Mouse (Mus musculus) CH12.LX (cell line): Measurements from ENCODE around the gene Vmn1r85. TPM values are rescaled to one million over a fixed set of nuclear protein-coding genes. Genes with fewer than 3 reads are reported as not detected.

Source experiments
- DNase-seq: peaks from one replicate; pipeline ENCODE4 v3.0.0-alpha.2; 2013; ENCODE audit errors: extremely low read depth
- H3K27ac ChIP-seq: 2 replicates; pipeline ENCODE4 v1.5.1; 2012; ENCODE audit warnings: low read depth, mild to moderate bottlenecking, control low read depth, moderate library complexity; ENCODE audit not compliant: insufficient read depth
- H3K27me3 ChIP-seq: replicated peaks from 2 replicates; pipeline ENCODE3; 2012; ENCODE audit warnings: inconsistent platforms
- H3K36me3 ChIP-seq, 2 experiments: replicated peaks in 1 of 2; 2 replicates each; pipeline versions ENCODE3 to v1.6.1; 2012; ENCODE audit warnings: inconsistent platforms in 1 of 2, low read length in 1 of 2, mild to moderate bottlenecking in 1 of 2, mixed read lengths in 1 of 2, moderate library complexity in 1 of 2; ENCODE audit not compliant: control insufficient read depth in 1 of 2, insufficient read depth in 1 of 2
- H3K4me1 ChIP-seq, 2 experiments: 2 replicates each; pipeline ENCODE4 v1.6.1; 2012; ENCODE audit warnings: inconsistent platforms in 1 of 2, moderate library complexity in 1 of 2; ENCODE audit not compliant: insufficient read depth in 2 of 2, control insufficient read depth in 1 of 2
- H3K4me2 ChIP-seq: 2 replicates; pipeline ENCODE4 v1.6.1; 2012; ENCODE audit warnings: low read depth, mild to moderate bottlenecking, control low read depth; ENCODE audit not compliant: poor library complexity, insufficient read depth, severe bottlenecking
- H3K4me3 ChIP-seq, 3 experiments: fragments of 150-350 bp in 1 of 3; sonication (generic) in 1 of 3; replicated peaks in 1 of 3; 2 replicates each; pipeline versions ENCODE3 to v1.5.1; 2011 to 2012; ENCODE audit warnings: low read depth in 2 of 3, low read length in 2 of 3, mild to moderate bottlenecking in 2 of 3, moderate library complexity in 2 of 3, control low read depth in 1 of 3, improper control_type of control experiment in 1 of 3, inconsistent platforms in 1 of 3, mixed read lengths in 1 of 3; ENCODE audit not compliant: poor library complexity in 1 of 3
- H3K79me2 ChIP-seq: replicated peaks from 2 replicates; pipeline ENCODE4 v1.6.1; 2012; ENCODE audit warnings: mild to moderate bottlenecking, moderate library complexity; ENCODE audit not compliant: control insufficient read depth, poor library complexity, insufficient read depth, severe bottlenecking; ENCODE audit errors: extremely low read depth
- H3K9ac ChIP-seq: 2 replicates; pipeline ENCODE4 v1.6.1; 2012; ENCODE audit warnings: low read depth, mild to moderate bottlenecking, control low read depth, moderate library complexity; ENCODE audit not compliant: insufficient read depth
- H3K9me3 ChIP-seq: replicated peaks from 2 replicates; pipeline ENCODE3; 2012; ENCODE audit warnings: low read length, inconsistent platforms, mixed read lengths
- BHLHE40 ChIP-seq: IDR thresholded peaks from 2 replicates; pipeline ENCODE4 v1.6.1; 2011; ENCODE audit warnings: mild to moderate bottlenecking, low read depth, low read length, improper control_type of control experiment
- CHD1 ChIP-seq: IDR thresholded peaks from 2 replicates; pipeline ENCODE4 v1.6.1; 2012; ENCODE audit warnings: low read depth, low read length, improper control_type of control experiment, inconsistent platforms
- CHD2 ChIP-seq: IDR thresholded peaks from 2 replicates; pipeline ENCODE4 v1.6.1; 2011; ENCODE audit warnings: low read length, improper control_type of control experiment
- CTCF ChIP-seq, 2 experiments: IDR thresholded peaks in 1 of 2; conservative IDR thresholded peaks in 1 of 2; 2 replicates each; pipeline ENCODE4 v1.5.1; 2011 to 2012; ENCODE audit warnings: low read depth in 2 of 2, low read length in 2 of 2, improper control_type of control experiment in 1 of 2, inconsistent platforms in 1 of 2, mild to moderate bottlenecking in 1 of 2, moderate library complexity in 1 of 2
- E2F4 ChIP-seq: IDR thresholded peaks from 2 replicates; pipeline ENCODE4 v1.6.1; 2011; ENCODE audit warnings: low read depth, low read length, improper control_type of control experiment; ENCODE audit not compliant: insufficient replicate concordance
- ELF1 ChIP-seq: IDR thresholded peaks from 2 replicates; pipeline ENCODE4 v1.6.1; 2014; ENCODE audit warnings: low read depth, mild to moderate bottlenecking, inconsistent platforms, low read length, improper control_type of control experiment
- EP300 ChIP-seq: IDR thresholded peaks from 2 replicates; pipeline ENCODE4 v1.6.1; 2011; ENCODE audit warnings: low read length, improper control_type of control experiment
- ETS1 ChIP-seq: conservative IDR thresholded peaks from 2 replicates; pipeline ENCODE4 v1.6.1; 2012; ENCODE audit warnings: low read depth, mild to moderate bottlenecking, inconsistent platforms, low read length, improper control_type of control experiment, moderate library complexity
- GABPA ChIP-seq: IDR thresholded peaks from 2 replicates; pipeline ENCODE4 v1.6.1; 2012; ENCODE audit warnings: low read depth, low read length, improper control_type of control experiment, inconsistent platforms; ENCODE audit not compliant: insufficient replicate concordance
- HCFC1 ChIP-seq: IDR thresholded peaks from 2 replicates; pipeline ENCODE4 v1.6.1; 2012; ENCODE audit warnings: low read depth, mild to moderate bottlenecking, inconsistent platforms, low read length, improper control_type of control experiment
- IRF4 ChIP-seq: IDR thresholded peaks from 2 replicates; pipeline ENCODE4 v1.6.1; 2014; ENCODE audit warnings: low read depth, mild to moderate bottlenecking, inconsistent platforms, low read length, improper control_type of control experiment
- JUN ChIP-seq: IDR thresholded peaks from 2 replicates; pipeline ENCODE4 v1.6.1; 2011; ENCODE audit warnings: low read depth, mild to moderate bottlenecking, low read length, improper control_type of control experiment, moderate library complexity; ENCODE audit not compliant: insufficient read depth
- JUND ChIP-seq: conservative IDR thresholded peaks from 2 replicates; pipeline ENCODE4 v1.6.1; 2011; ENCODE audit warnings: low read depth, low read length, improper control_type of control experiment
- KAT2A ChIP-seq: IDR thresholded peaks from 2 replicates; pipeline ENCODE4 v1.6.1; 2012; ENCODE audit warnings: low read length, improper control_type of control experiment, inconsistent platforms; ENCODE audit not compliant: insufficient replicate concordance
- MAFK ChIP-seq: IDR thresholded peaks from 2 replicates; pipeline ENCODE4 v1.6.1; 2011; ENCODE audit warnings: low read length, improper control_type of control experiment; ENCODE audit not compliant: insufficient replicate concordance
- MAZ ChIP-seq: IDR thresholded peaks from 2 replicates; pipeline ENCODE4 v1.6.1; 2012; ENCODE audit warnings: low read depth, mild to moderate bottlenecking, inconsistent platforms, low read length, improper control_type of control experiment, moderate library complexity
- MXI1 ChIP-seq: IDR thresholded peaks from 2 replicates; pipeline ENCODE4 v1.6.1; 2011; ENCODE audit warnings: mild to moderate bottlenecking, low read depth, low read length, improper control_type of control experiment
- MYC ChIP-seq: IDR thresholded peaks from 2 replicates; pipeline ENCODE4 v1.6.1; 2011; ENCODE audit warnings: low read depth, mild to moderate bottlenecking, improper control_type of control experiment, low read length
- NELFE ChIP-seq: IDR thresholded peaks from 2 replicates; pipeline ENCODE4 v1.6.1; 2011; ENCODE audit warnings: low read depth, low read length, improper control_type of control experiment
- PAX5 ChIP-seq: IDR thresholded peaks from 2 replicates; pipeline ENCODE4 v1.6.1; 2012; ENCODE audit warnings: low read length, inconsistent platforms, mixed read lengths
- POLR2AphosphoS2 ChIP-seq: IDR thresholded peaks from 2 replicates; pipeline ENCODE4 v1.6.1; 2011; ENCODE audit warnings: low read depth, low read length, improper control_type of control experiment
- RAD21 ChIP-seq: IDR thresholded peaks from 2 replicates; pipeline ENCODE4 v1.6.1; 2011; ENCODE audit warnings: low read depth, mild to moderate bottlenecking, low read length, improper control_type of control experiment, moderate library complexity
- SIN3A ChIP-seq: IDR thresholded peaks from 2 replicates; pipeline ENCODE4 v1.6.1; 2012; ENCODE audit warnings: low read length, improper control_type of control experiment, inconsistent platforms
- SMC3 ChIP-seq: IDR thresholded peaks from 2 replicates; pipeline ENCODE4 v1.6.1; 2011; ENCODE audit warnings: low read depth, low read length, improper control_type of control experiment
- TBP ChIP-seq: conservative IDR thresholded peaks from 2 replicates; pipeline ENCODE4 v1.6.1; 2011; ENCODE audit warnings: low read depth, low read length, improper control_type of control experiment
- TCF12 ChIP-seq: IDR thresholded peaks from 2 replicates; pipeline ENCODE4 v1.6.1; 2014; ENCODE audit warnings: low read depth, mild to moderate bottlenecking, inconsistent platforms, low read length, improper control_type of control experiment
- UBTF ChIP-seq: IDR thresholded peaks from 2 replicates; pipeline ENCODE4 v1.6.1; 2012; ENCODE audit warnings: low read depth, mild to moderate bottlenecking, inconsistent platforms, low read length, improper control_type of control experiment, moderate library complexity
- USF1 ChIP-seq: IDR thresholded peaks from 2 replicates; pipeline ENCODE4 v1.6.1; 2014; ENCODE audit warnings: low read depth, mild to moderate bottlenecking, inconsistent platforms, low read length, improper control_type of control experiment
- ZC3H11A ChIP-seq: IDR thresholded peaks from 2 replicates; pipeline ENCODE4 v1.6.1; 2012; ENCODE audit warnings: low read depth, mild to moderate bottlenecking, inconsistent platforms, low read length, improper control_type of control experiment
- ZKSCAN1 ChIP-seq: IDR thresholded peaks from 2 replicates; pipeline ENCODE4 v1.6.1; 2012; ENCODE audit warnings: low read depth, inconsistent platforms, low read length, improper control_type of control experiment, borderline replicate concordance
- ZMIZ1 ChIP-seq: IDR thresholded peaks from 2 replicates; pipeline ENCODE4 v1.6.1; 2012; ENCODE audit warnings: low read depth, mild to moderate bottlenecking, inconsistent platforms, low read length, improper control_type of control experiment
- dilution Hi-C: fragments of 300-500 bp; cut with MboI; formaldehyde crosslinking; loops from 2 replicates; pipeline ENCODE4 v1.14.3; 2020; ENCODE audit warnings: low sequenced_read_pairs; ENCODE audit not compliant: extremely low pct_unique_long_range_greater_than_20kb, extremely low pct_ligation_motif_present
- in situ Hi-C: fragments of 300-500 bp; cut with MboI; formaldehyde crosslinking; loops from 3 replicates; pipeline ENCODE4 v1.14.3; 2019; ENCODE audit warnings: low sequenced_read_pairs, low pct_ligation_motif_present, low pct_unique_long_range_greater_than_20kb, mixed read lengths
- polyA plus RNA-seq: library from polyadenylated mRNA; unstranded; fragments of >175 nt; gene quantifications from 2 replicates; pipeline ENCODE4 v1.2.1, GENCODE M21; 2012; ENCODE audit warnings: low read depth; ENCODE audit not compliant: insufficient read length
- total RNA-seq, 2 experiments: library from RNA; depleted of rRNA; stranded (reverse); fragments of 300-350 nt in 1 of 2; fragments of >200 nt in 1 of 2; gene quantifications; 2 replicates each; pipeline ENCODE4 v1.2.3; 2012 to 2014

The Vmn1r85 gene
- total and polyA plus RNA-seq, 3 experiments: not detected

- in situ Hi-C loops: loop anchor here (25.0 kb wide), 2 partner anchors 234 to 1259 kb away; partner anchors contain the start of genes Lig1 and Zswim9
- Histone ChIP-seq H3K36me3 (no peaks in the 10 kb centered on the region), H3K79me2 (no peaks in the 10 kb centered on the region), H3K9me3 (no peaks in the 10 kb centered on the region), H3K4me2 (no peak overlapping the region), H3K4me1 (peaks cover 0 to 10% of the 10 kb centered on the region in 2 experiments; a peak in 1 of 4 replicates), H3K27me3 (peaks cover 26% of the 10 kb centered on the region), H3K9ac (no peak overlapping the region), H3K4me3 (no peak overlapping the region), H3K27ac (no peak overlapping the region)
- TF ChIP-seq SIN3A: no peak
- no peak for TF ChIP-seq MYC
- no peak for TF ChIP-seq TCF12
- no peak for TF ChIP-seq PAX5
- TF ChIP-seq EP300: no peak
- TF ChIP-seq ZMIZ1: no peak
- no peak for TF ChIP-seq JUN
- no peak for TF ChIP-seq MAFK
- no peak for TF ChIP-seq IRF4
- no peak for TF ChIP-seq NELFE
- no peak for TF ChIP-seq POLR2AphosphoS2
- no peak for TF ChIP-seq CHD1
- TF ChIP-seq USF1: no peak
- TF ChIP-seq MAZ: no peak
- DNase-seq: no peak
- dilution Hi-C loops: no loop called here
Observed at GRCm38 (mm10) chr7:13053001-13053400, 42.0 kb downstream of the Vmn1r85 start.

- Histone ChIP-seq H3K36me3 (peaks cover 0 to 18% of the 10 kb centered on the region in 2 experiments), H3K4me1 (peaks cover 0 to 2% of the 10 kb centered on the region in 2 experiments; a peak in 1 of 4 replicates), H3K4me2 (peak overlapping the region; percentile 51), H3K79me2 (no peaks in the 10 kb centered on the region), H3K4me3 (no peak overlapping the region), H3K9ac (no peak overlapping the region), H3K27me3 (peaks cover 8% of the 10 kb centered on the region), H3K9me3 (peaks cover 10% of the 10 kb centered on the region), H3K27ac (no peak overlapping the region)
- dilution Hi-C loops (no loop called here), in situ Hi-C loops (loop anchor here (10.0 kb wide), 1 partner anchor 121 kb away; the partner anchor contains the start of genes Rnf225 and Rps5)
- DNase-seq: peak; percentile 79
- TF ChIP-seq GABPA (no peak), SMC3 (peak; percentile 91), MAZ (no peak), KAT2A (no peak), CTCF (conservative IDR thresholded peaks at IDR 0.05 in 1 of 2, IDR thresholded peaks at IDR 0.05 in 1 of 2; ENCODE audit: low read depth in 2 of 2, low read length in 2 of 2) (peak; percentile 72 to 97), RAD21 (peak; percentile 99), MXI1 (no peak), E2F4 (no peak), TCF12 (no peak), SIN3A (no peak; the same call in 1 of the 2 replicates), ZMIZ1 (no peak), ETS1 (no peak), USF1 (no peak), MAFK (no peak), EP300 (no peak), JUND (0 out of 2 replicates have a peak, but pooled peaks have one; percentile 28), BHLHE40 (no peak), CHD2 (no peak), ELF1 (peak; percentile 44; the same call in 1 of the 2 replicates), ZKSCAN1 (no peak), ZC3H11A (peak; percentile 48), MYC (peak; percentile 61; the same call in 1 of the 2 replicates), HCFC1 (no peak), TBP (no peak), UBTF (no peak)
Observed at GRCm38 (mm10) chr7:13046084-13046483, 48.9 kb downstream of the Vmn1r85 start.
